Mouse (Mus musculus): ENCODE measurements around the gene Pcx.

- TF ChIP-seq CTCF (IDR thresholded peaks at IDR 0.05; ENCODE audit: low read depth): no peak
- no peak for TF ChIP-seq EP300 (IDR thresholded peaks at IDR 0.05; ENCODE audit: low read depth)
Measured at GRCm38 (mm10) chr19:4572467-4572866, 62.2 kb downstream of the Pcx start.

Data from liver, embryonic 14.5 days (tissue).